Comparison of ENCODE assay signal across 7 mouse cellular contexts in genomic region chr10:105284171-105284570, GRCm38 (mm10).
DNase-seq lines count a peak whose midpoint lies in the region; TF ChIP-seq lines count a peak whose summit lies in the region.

No protein-coding gene starts in this region.

- TF ChIP-seq CTCF in lung, adult 2 months (IDR thresholded peaks at IDR 0.05; ENCODE audit: insufficient read depth, low read length) = no peak

- H3K4me3 ChIP-seq in lung, adult 2 months (replicated peaks; ENCODE audit: extremely low read depth, low read depth, low read length) = no peak overlapping the region

- DNase-seq in urinary bladder, postnatal 14 days (ENCODE audit: low spot score) = peak; percentile 52
- no peak for DNase-seq in urinary bladder, adult 2 months (ENCODE audit: low spot score)
- DNase-seq in gastrocnemius, postnatal 36 days = peak; percentile 27 to 46
- DNase-seq in lung, adult 2 months = peak; percentile 4
- no peak for DNase-seq in layer of hippocampus, adult 8-10 months (ENCODE audit: low spot score in 2 of 2)
- DNase-seq in frontal cortex, postnatal 25 days (ENCODE audit: low spot score in 2 of 2) = no peak
- no peak for DNase-seq in frontal cortex, postnatal 36 days (ENCODE audit: low spot score in 2 of 2)

- TF ChIP-seq POLR2A in lung, adult 2 months (IDR thresholded peaks at IDR 0.05; ENCODE audit: borderline replicate concordance, extremely low read depth, low read depth, low read length) = no peak

- WGBS in lung, adult 2 months = 34% methylated on average over 6 of the region's 6 CpGs

- intact Hi-C loops in gastrocnemius, postnatal 36 days (cut with DNase I) = no loop called here

- H3K4me1 ChIP-seq in lung, adult 2 months (ENCODE audit: control insufficient read depth, insufficient read depth, low read length) = peaks cover 3% of the 10 kb centered on the region

Comparison
In these comparisons a context has a peak if more than half of its experiments do, and no peak if none do; other contexts are left out.
1. DNase-seq: peak in urinary bladder, postnatal 14 days (single experiment), gastrocnemius, postnatal 36 days (2 of 2) and lung, adult 2 months (single experiment); none in urinary bladder, adult 2 months (single experiment), layer of hippocampus, adult 8-10 months (0 of 2), frontal cortex, postnatal 25 days (0 of 2) and frontal cortex, postnatal 36 days (0 of 2).